Mouse (Mus musculus) kidney, adult 2 months (tissue): ENCODE results near the gene Rbbp5. TPM values are rescaled to one million over a fixed set of nuclear protein-coding genes. Genes with fewer than 3 reads are reported as not detected.

Experiments used
- DNase-seq: peaks from one replicate; pipeline ENCODE4 v3.0.0; 2021
- H3K27ac ChIP-seq: fragments of 200-500 bp; 2 replicates; pipeline ENCODE4 v1.5.1; 2012; ENCODE audit warnings: low read depth, low read length, control low read depth, inconsistent platforms; ENCODE audit not compliant: insufficient read depth
- H3K27me3 ChIP-seq: fragments of 200-500 bp; replicated peaks from 2 replicates; pipeline ENCODE4 v1.6.1; 2012; ENCODE audit warnings: mild to moderate bottlenecking, moderate library complexity, low read length, inconsistent platforms; ENCODE audit not compliant: control insufficient read depth, insufficient read depth
- H3K36me3 ChIP-seq: fragments of 200-500 bp; 2 replicates; pipeline ENCODE4 v1.6.1; 2012; ENCODE audit warnings: mild to moderate bottlenecking, moderate library complexity, low read length, inconsistent platforms; ENCODE audit not compliant: control insufficient read depth, insufficient read depth
- H3K4me1 ChIP-seq: fragments of 200-500 bp; 2 replicates; pipeline ENCODE4 v1.6.1; 2011; ENCODE audit warnings: low read length; ENCODE audit not compliant: control insufficient read depth, insufficient read depth
- H3K4me3 ChIP-seq: fragments of 200-500 bp; 2 replicates; pipeline ENCODE4 v1.5.1; 2011; ENCODE audit warnings: mild to moderate bottlenecking, low read depth, low read length, control low read depth; ENCODE audit not compliant: insufficient read depth
- CTCF ChIP-seq: fragments of 200-500 bp; conservative IDR thresholded peaks from 2 replicates; pipeline ENCODE4 v1.5.1; 2011; ENCODE audit warnings: low read depth, mild to moderate bottlenecking, control low read depth, low read length, moderate library complexity, mixed read lengths; ENCODE audit not compliant: insufficient read depth, insufficient read length
- POLR2A ChIP-seq: fragments of 200-500 bp; IDR thresholded peaks from one replicate; pipeline ENCODE4 v1.6.1; 2011; ENCODE audit warnings: low read depth, low read length, control low read depth
- WGBS: fragments of 180-500 bp; shearing (Covaris S2); methylation state at CpG from one replicate; pipeline ENCODE4 v1.1.7; 2018; 5-methylcytosine and 5-hydroxymethylcytosine counted together
- polyA plus RNA-seq: library from polyadenylated mRNA; depleted of rRNA; stranded (reverse); fragments of >200 nt; gene quantifications from 2 replicates; pipeline ENCODE4 v1.2.3, GENCODE M21; 2012

Gene Rbbp5
- polyA plus RNA-seq, 1 experiment, result 21.3 TPM

DNA sequence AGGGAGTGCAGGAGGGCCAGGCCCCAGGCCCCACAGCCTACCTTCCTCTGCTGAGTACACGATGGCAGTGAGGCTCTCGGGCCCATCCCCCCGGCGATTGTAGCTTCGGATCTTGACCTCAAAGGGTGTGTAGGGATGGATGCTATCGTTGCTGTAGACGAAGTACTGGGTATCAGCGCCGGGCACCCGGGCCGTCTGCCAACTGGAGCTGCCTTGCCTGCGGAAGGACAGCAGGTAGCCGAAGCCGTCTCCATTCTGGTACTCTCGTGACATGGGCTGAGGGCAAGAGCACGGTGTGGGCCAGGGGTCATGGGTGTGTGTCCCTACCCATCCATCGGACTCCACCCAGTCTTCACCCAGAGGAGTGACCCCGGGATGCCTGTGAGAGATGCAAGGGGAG is 41.5 kb downstream of the Rbbp5 start:
- H3K27me3 ChIP-seq, result no peaks in the 10 kb centered on the region
- TF ChIP-seq POLR2A (no peak), CTCF (no peak)
- no peak overlapping the region for H3K27ac ChIP-seq
- WGBS, result 81% methylated on average over 18 of the region's 18 CpGs
- DNase-seq, result no peak
- H3K4me3 ChIP-seq, result no peak overlapping the region
- H3K36me3 ChIP-seq, result no peaks in the 10 kb centered on the region
- 0 out of 2 replicates have a peak, but pooled peaks cover 2% of the 10 kb centered on the region for H3K4me1 ChIP-seq

DNA sequence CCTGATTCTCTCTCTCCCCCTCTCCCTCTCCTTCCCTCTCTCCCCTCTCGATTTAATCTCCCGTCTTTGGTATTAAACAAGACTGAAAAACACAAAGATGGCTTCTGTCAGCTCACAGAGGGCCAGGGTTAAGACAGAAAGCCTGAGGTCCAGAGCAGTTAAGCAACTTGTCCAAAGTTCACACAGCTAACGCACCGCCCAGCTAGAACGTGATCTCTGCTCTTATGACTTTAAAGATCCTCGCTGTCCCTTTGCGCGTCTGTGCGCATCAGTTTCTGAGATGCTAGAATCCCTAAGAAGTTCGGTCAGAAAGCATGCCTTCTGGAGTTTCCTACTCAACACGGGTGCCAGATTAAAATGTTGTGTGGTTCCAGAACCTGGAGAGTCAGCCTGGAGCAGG is 42.6 kb downstream of the Rbbp5 start:
- peak; percentile 52 for DNase-seq
- WGBS, result 71% methylated on average over 11 of the region's 11 CpGs
- Histone ChIP-seq H3K4me1 (0 out of 2 replicates have a peak, but pooled peaks cover 2% of the 10 kb centered on the region), H3K4me3 (no peak overlapping the region), H3K36me3 (no peaks in the 10 kb centered on the region), H3K27ac (no peak overlapping the region), H3K27me3 (no peaks in the 10 kb centered on the region)
- no peak for TF ChIP-seq POLR2A
- TF ChIP-seq CTCF, result no peak

DNA sequence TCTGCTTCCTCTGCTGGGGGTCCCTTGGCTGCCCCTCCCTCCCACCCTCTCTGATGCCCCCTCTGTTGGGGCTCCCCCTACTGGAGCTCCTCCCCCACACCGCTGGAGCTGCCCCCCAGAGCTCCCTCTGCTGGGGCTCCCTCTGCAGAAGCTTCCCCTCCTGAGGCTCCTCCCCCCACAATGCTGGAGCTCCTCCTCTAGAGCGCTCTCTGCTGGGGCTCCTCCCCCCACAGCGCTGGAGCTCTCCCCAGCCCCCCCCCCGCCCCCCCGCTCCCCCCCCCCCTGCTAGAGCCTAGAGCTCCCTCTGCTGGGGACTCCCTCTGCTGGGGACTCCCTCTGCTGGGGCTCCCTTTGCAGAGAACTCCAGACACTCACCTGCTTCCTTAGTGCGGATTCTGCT is 43.6 kb downstream of the Rbbp5 start:
- Histone ChIP-seq H3K4me3 (no peak overlapping the region), H3K27ac (no peak overlapping the region), H3K27me3 (no peaks in the 10 kb centered on the region), H3K36me3 (no peaks in the 10 kb centered on the region), H3K4me1 (0 out of 2 replicates have a peak, but pooled peaks cover 2% of the 10 kb centered on the region)
- 18% methylated on average over 5 of the region's 6 CpGs for WGBS
- peak; percentile 61 for DNase-seq
- TF ChIP-seq POLR2A (no peak), CTCF (no peak)

DNA sequence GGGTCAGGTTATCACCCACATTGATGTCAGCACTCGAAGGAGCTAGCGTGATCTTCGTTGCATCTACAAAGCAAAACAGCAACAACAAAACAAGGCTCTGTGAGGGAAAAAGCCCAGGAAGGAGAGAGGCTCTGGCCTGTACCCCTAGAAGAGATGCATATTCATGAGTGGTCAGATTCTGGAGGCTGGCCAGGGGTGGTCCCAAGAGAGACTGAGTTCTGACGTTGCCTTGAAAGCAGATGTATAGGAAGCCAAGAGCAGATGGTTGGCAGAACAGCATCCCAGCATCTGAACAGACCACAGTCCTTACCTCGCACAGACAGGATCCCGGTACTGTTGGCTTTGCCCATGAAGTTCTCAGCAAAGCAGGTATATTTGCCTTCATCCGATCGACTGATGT is 45.9 kb downstream of the Rbbp5 start:
- no peak for DNase-seq
- H3K36me3 ChIP-seq, result no peaks in the 10 kb centered on the region
- H3K4me3 ChIP-seq, result no peak overlapping the region
- TF ChIP-seq CTCF (no peak), POLR2A (no peak)
- H3K27me3 ChIP-seq, result no peaks in the 10 kb centered on the region
- 84% methylated on average over 8 of the region's 8 CpGs for WGBS
- H3K4me1 ChIP-seq, result 0 out of 2 replicates have a peak, but pooled peaks cover 2% of the 10 kb centered on the region
- no peak overlapping the region for H3K27ac ChIP-seq

DNA sequence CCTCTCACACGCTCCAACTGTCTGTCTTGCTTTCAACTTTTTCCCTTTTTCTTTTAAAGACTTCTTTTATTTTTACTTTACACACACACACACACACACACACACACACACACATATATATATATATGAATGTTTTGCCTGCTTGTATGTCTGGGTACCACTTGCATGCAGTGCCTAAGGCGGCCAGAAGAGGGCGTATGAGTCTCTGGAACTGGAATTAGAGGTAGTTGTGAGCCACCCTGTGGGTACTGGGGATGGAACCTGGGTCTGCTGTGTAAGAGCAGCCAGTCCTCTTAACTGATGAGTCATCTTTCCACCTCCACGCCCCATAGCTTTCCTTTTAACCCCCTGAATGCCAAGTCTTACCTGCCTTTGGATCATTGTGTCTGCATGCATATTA is 46.8 kb downstream of the Rbbp5 start:
- DNase-seq, result peak; percentile 36
- Histone ChIP-seq H3K4me3 (no peak overlapping the region), H3K27me3 (no peaks in the 10 kb centered on the region), H3K36me3 (no peaks in the 10 kb centered on the region), H3K4me1 (0 out of 2 replicates have a peak, but pooled peaks cover 2% of the 10 kb centered on the region), H3K27ac (no peak overlapping the region)
- TF ChIP-seq CTCF (peak; percentile 54), POLR2A (no peak)
- 30% methylated on average over 4 of the region's 4 CpGs for WGBS

DNA sequence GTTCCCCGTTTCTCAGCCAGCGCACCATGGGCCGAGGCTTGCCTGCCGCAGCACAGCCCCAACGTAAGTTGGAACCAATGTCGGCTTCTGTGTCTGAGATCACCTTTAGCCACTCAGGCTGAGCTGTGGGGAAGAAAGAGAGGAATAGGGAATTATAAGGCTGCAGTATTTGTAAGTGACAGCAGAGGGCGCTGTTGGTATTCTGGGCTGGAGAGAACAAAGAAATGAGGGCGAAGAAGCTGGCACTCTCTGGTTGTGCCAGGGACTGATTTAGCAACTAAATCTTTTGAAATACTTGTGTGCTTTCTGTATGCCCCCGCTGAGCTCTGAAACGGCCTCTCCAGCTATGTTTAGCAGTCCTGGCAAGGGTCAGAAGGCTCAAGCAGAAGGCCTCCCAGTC is 48.7 kb downstream of the Rbbp5 start:
- WGBS, result 4% methylated on average over 10 of the region's 10 CpGs
- peak; percentile 76 for TF ChIP-seq CTCF
- no peak for TF ChIP-seq POLR2A
- H3K27ac ChIP-seq, result no peak overlapping the region
- H3K36me3 ChIP-seq, result no peaks in the 10 kb centered on the region
- no peaks in the 10 kb centered on the region for H3K4me1 ChIP-seq
- no peaks in the 10 kb centered on the region for H3K27me3 ChIP-seq
- peak; percentile 59 for DNase-seq
- H3K4me3 ChIP-seq, result no peak overlapping the region

DNA sequence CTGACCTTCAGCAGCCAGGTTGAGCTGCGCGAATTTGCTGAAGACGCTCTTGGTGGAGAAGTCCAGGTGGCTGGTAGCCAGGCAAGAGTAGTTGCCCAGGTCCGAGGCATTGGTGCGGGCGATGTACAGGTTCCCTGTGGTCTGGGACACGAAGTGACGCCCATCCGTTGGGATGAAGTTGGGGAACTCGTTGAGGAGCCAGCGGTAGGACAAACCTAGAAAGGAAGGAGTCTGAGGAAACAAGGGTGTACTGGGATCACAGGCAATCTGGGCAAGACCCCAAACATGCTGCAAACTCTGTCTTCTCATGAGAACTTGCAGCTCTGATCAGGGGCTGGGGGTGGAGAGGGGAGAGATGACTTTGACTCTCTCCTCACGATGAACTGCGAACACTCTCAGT is 50.9 kb downstream of the Rbbp5 start:
- Histone ChIP-seq H3K4me1 (no peaks in the 10 kb centered on the region), H3K36me3 (no peaks in the 10 kb centered on the region), H3K27me3 (no peaks in the 10 kb centered on the region), H3K4me3 (no peak overlapping the region), H3K27ac (no peak overlapping the region)
- TF ChIP-seq POLR2A, result no peak
- no peak for TF ChIP-seq CTCF
- DNase-seq, result no peak
- 91% methylated on average over 13 of the region's 13 CpGs for WGBS
